ENCODE assay signal across 8 mouse cellular contexts in the genomic region with DNA sequence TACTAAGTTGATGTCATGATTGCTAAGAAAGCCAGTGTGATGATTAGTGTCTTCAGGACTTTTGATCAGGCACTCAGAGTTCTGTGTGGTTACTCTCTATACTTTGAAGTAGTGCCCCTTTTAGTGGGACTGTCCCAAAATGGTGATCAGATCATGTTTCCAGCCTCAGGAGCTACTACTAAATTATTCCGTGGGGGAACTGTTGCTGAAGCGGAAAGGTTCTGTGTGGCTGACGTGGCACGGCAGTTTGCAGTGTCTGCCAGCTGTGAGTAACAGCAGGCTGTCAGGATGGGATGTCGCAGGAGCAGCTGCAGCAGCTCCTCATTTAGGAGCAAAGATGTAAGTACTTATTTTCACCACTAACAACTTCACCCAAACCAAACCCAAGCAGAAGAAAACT. TPM values are rescaled to one million over a fixed set of nuclear protein-coding genes. Genes with fewer than 3 reads are reported as not detected.
DNase-seq lines count a peak whose midpoint lies in the region; ATAC-seq and TF ChIP-seq lines count a peak whose summit lies in the region.

Gene Sec16b (plus strand): TSS at position 207 of the 400 bp plus-strand sequence.

- peaks cover 18% of the 10 kb centered on the region for H3K4me1 ChIP-seq in forebrain, embryonic 13.5 days
- H3K4me1 ChIP-seq in forebrain, embryonic 11.5 days (replicated peaks; ENCODE audit: control insufficient read depth, insufficient read depth, low read length): no peaks in the 10 kb centered on the region
- H3K4me1 ChIP-seq in kidney, embryonic 16.5 days (ENCODE audit: insufficient read depth, low read length): peaks cover 6% of the 10 kb centered on the region

- WGBS in forebrain, embryonic 13.5 days: 30% methylated on average over 5 of the region's 5 CpGs
- 41% methylated on average over 5 of the region's 5 CpGs for WGBS in forebrain, embryonic 11.5 days
- 6% methylated on average over 5 of the region's 5 CpGs for WGBS in kidney, embryonic 16.5 days

- H3K27ac ChIP-seq in forebrain, embryonic 13.5 days: peak within 1 kb of the TSS; percentile 54; the same call in 1 of the 2 replicates
- H3K27ac ChIP-seq in forebrain, embryonic 11.5 days (ENCODE audit: low read depth, low read length): no peak within 1 kb of the TSS
- peak within 1 kb of the TSS; percentile 78 for H3K27ac ChIP-seq in gastrocnemius, adult 2 months
- H3K27ac ChIP-seq in kidney, embryonic 16.5 days (ENCODE audit: low read length): no peak within 1 kb of the TSS

- H3K27me3 ChIP-seq in forebrain, embryonic 13.5 days: no peaks in the 10 kb centered on the region
- H3K27me3 ChIP-seq in forebrain, embryonic 11.5 days (ENCODE audit: control insufficient read depth, insufficient read depth, low read length): no peaks in the 10 kb centered on the region
- no peaks in the 10 kb centered on the region for H3K27me3 ChIP-seq in kidney, embryonic 16.5 days (ENCODE audit: insufficient read depth, low read length)

- H3K9me3 ChIP-seq in forebrain, embryonic 13.5 days (replicated peaks): no peaks in the 10 kb centered on the region
- H3K9me3 ChIP-seq in forebrain, embryonic 11.5 days (ENCODE audit: control insufficient read depth, low read length): no peaks in the 10 kb centered on the region
- H3K9me3 ChIP-seq in kidney, embryonic 16.5 days (ENCODE audit: low read length): no peaks in the 10 kb centered on the region

- H3K36me3 ChIP-seq in forebrain, embryonic 13.5 days (ENCODE audit: poor library complexity, severe bottlenecking): no peaks in the 10 kb centered on the region
- H3K36me3 ChIP-seq in forebrain, embryonic 11.5 days (ENCODE audit: control insufficient read depth, insufficient read depth, low read length): no peaks in the 10 kb centered on the region
- H3K36me3 ChIP-seq in kidney, embryonic 16.5 days (ENCODE audit: insufficient read depth, low read length): no peaks in the 10 kb centered on the region

- TF ChIP-seq CTCF in gastrocnemius, adult 2 months (IDR thresholded peaks at IDR 0.05): no peak

- no peak for ATAC-seq in forebrain, embryonic 13.5 days
- no peak for ATAC-seq in forebrain, embryonic 11.5 days (replicated peaks; ENCODE audit: low FRiP score)
- peak; percentile 65; the same call in 1 of the 2 replicates for ATAC-seq in kidney, embryonic 16.5 days (ENCODE audit: low FRiP score, low TSS enrichment)

- intact Hi-C loops in gastrocnemius, adult 2 months (cut with DNase I): no loop called here

- DNase-seq in forebrain, embryonic 11.5 days (ENCODE audit: low spot score): no peak
- DNase-seq in MN1 (ENCODE audit: low spot score): peak; percentile 85
- peak; percentile 66 for DNase-seq in gastrocnemius, adult 2 months
- DNase-seq in skeletal muscle tissue, adult 2 months (ENCODE audit: low read depth, low spot score): peak; percentile 67
- no peak for DNase-seq in thymus, postnatal 25 days
- DNase-seq in spleen, adult 12 weeks (ENCODE audit: low spot score): no peak

- no peak within 1 kb of the TSS for H3K4me3 ChIP-seq in forebrain, embryonic 13.5 days
- no peak within 1 kb of the TSS for H3K4me3 ChIP-seq in forebrain, embryonic 11.5 days (ENCODE audit: low read depth, low read length)
- H3K4me3 ChIP-seq in gastrocnemius, adult 2 months: peak within 1 kb of the TSS; percentile 63
- H3K4me3 ChIP-seq in kidney, embryonic 16.5 days (ENCODE audit: low read length): no peak within 1 kb of the TSS

- no peak within 1 kb of the TSS for H3K4me2 ChIP-seq in forebrain, embryonic 13.5 days
- H3K4me2 ChIP-seq in forebrain, embryonic 11.5 days (ENCODE audit: low read depth, low read length, severe bottlenecking): no peak within 1 kb of the TSS
- H3K4me2 ChIP-seq in kidney, embryonic 16.5 days (replicated peaks; ENCODE audit: low read depth, low read length): peak within 1 kb of the TSS; percentile 1; the same call in 1 of the 2 replicates

- no peak within 1 kb of the TSS for H3K9ac ChIP-seq in forebrain, embryonic 13.5 days
- H3K9ac ChIP-seq in forebrain, embryonic 11.5 days (ENCODE audit: low read length): no peak within 1 kb of the TSS
- H3K9ac ChIP-seq in kidney, embryonic 16.5 days (replicated peaks; ENCODE audit: low read length): no peak within 1 kb of the TSS

RNA-seq across cellular contexts. Expression of gene Sec16b, which starts in this region (rescaled TPM):
- polyA plus RNA-seq in forebrain, embryonic 13.5 days (2015; fragmentation: Nextera tagmentation; extraction: Ambion mirVana): 0.23 and 0.87 TPM in 2 replicates
- polyA plus RNA-seq in forebrain, embryonic 11.5 days (2014; fragmentation: Nextera tagmentation; extraction: Ambion mirVana): 0.68 and 0.91 TPM in 2 replicates
- total RNA-seq in gastrocnemius, adult 2 months (2021): 1 to 10 TPM in 1 of 2 experiments, under 1 TPM in 1; 0.66 to 1.1 TPM
- polyA plus RNA-seq in kidney, embryonic 16.5 days (2015; fragmentation: Nextera tagmentation; extraction: Ambion mirVana): 2.3 TPM in 2 replicates

Comparison
In these comparisons a context has a peak if more than half of its experiments do, and no peak if none do; other contexts are left out.
1. H3K27ac ChIP-seq: peak in forebrain, embryonic 13.5 days (single experiment) and gastrocnemius, adult 2 months (single experiment); none in forebrain, embryonic 11.5 days (single experiment) and kidney, embryonic 16.5 days (single experiment).
2. DNase-seq: peak in MN1 (single experiment), gastrocnemius, adult 2 months (single experiment) and skeletal muscle tissue, adult 2 months (single experiment); none in forebrain, embryonic 11.5 days (single experiment), thymus, postnatal 25 days (single experiment) and spleen, adult 12 weeks (single experiment).